Mouse (Mus musculus) cerebral cortex, adult 2 months (tissue): ENCODE data around the gene Tango6.

Source experiments
- WGBS: fragments of 180-500 bp; shearing (Covaris S2); methylation state at CpG from one replicate; pipeline ENCODE4 v1.1.7; 2018; 5-methylcytosine and 5-hydroxymethylcytosine counted together

The Tango6 gene

GRCm38 (mm10) chr8:106701360-106701759 lies 18.5 kb downstream of the Tango6 start:
- WGBS: 91% methylated on average over 3 of the region's 3 CpGs

GRCm38 (mm10) chr8:106704199-106704900 lies 21.5 kb downstream of the Tango6 start:
- 78% methylated on average over 9 of the region's 9 CpGs for whole genome bisulfite sequencing

GRCm38 (mm10) chr8:106704901-106705321 lies 22.0 kb downstream of the Tango6 start:
- 49% methylated on average over 9 of the region's 9 CpGs for WGBS

GRCm38 (mm10) chr8:106706194-106706593 lies 23.3 kb downstream of the Tango6 start:
- 92% methylated on average over 6 of the region's 6 CpGs for WGBS

- 47% methylated on average over 2 of the region's 2 CpGs for WGBS
Measured at GRCm38 (mm10) chr8:106710002-106710401, 27.1 kb downstream of the Tango6 start.

- WGBS: 87% methylated on average over 3 of the region's 3 CpGs
Measured at GRCm38 (mm10) chr8:106712487-106712886, 29.6 kb downstream of the Tango6 start.

GRCm38 (mm10) chr8:106714297-106714696 lies 31.4 kb downstream of the Tango6 start:
- WGBS: 73% methylated on average over 4 of the region's 4 CpGs

GRCm38 (mm10) chr8:106718091-106718500 lies 35.2 kb downstream of the Tango6 start:
- WGBS: 7% methylated on average over 17 of the region's 17 CpGs

GRCm38 (mm10) chr8:106720921-106721320 lies 38.1 kb downstream of the Tango6 start:
- 66% methylated on average over 8 of the region's 8 CpGs for WGBS

- WGBS: 77% methylated on average over 6 of the region's 6 CpGs
Measured at GRCm38 (mm10) chr8:106722453-106722852, 39.6 kb downstream of the Tango6 start.

- 63% methylated on average over 2 of the region's 2 CpGs for WGBS
Measured at GRCm38 (mm10) chr8:106723921-106724320, 41.1 kb downstream of the Tango6 start.

GRCm38 (mm10) chr8:106726551-106726950 lies 43.7 kb downstream of the Tango6 start:
- WGBS: 82% methylated on average over 6 of the region's 6 CpGs

GRCm38 (mm10) chr8:106727241-106727835 lies 44.5 kb downstream of the Tango6 start:
- 34% methylated on average over 16 of the region's 16 CpGs for WGBS

- WGBS: 77% methylated on average over 1 of the region's 1 CpGs
Measured at GRCm38 (mm10) chr8:106727889-106728288, 45.0 kb downstream of the Tango6 start.

GRCm38 (mm10) chr8:106732921-106733320 lies 50.1 kb downstream of the Tango6 start:
- 73% methylated on average over 5 of the region's 5 CpGs for WGBS

- 84% methylated on average over 3 of the region's 3 CpGs for WGBS
Measured at GRCm38 (mm10) chr8:106733703-106734102, 50.8 kb downstream of the Tango6 start.

GRCm38 (mm10) chr8:106736861-106737662 lies 54.2 kb downstream of the Tango6 start:
- 78% methylated on average over 13 of the region's 13 CpGs for WGBS

- 92% methylated on average over 2 of the region's 2 CpGs for WGBS
Measured at GRCm38 (mm10) chr8:106737846-106738245, 55.0 kb downstream of the Tango6 start.

- 96% methylated on average over 10 of the region's 10 CpGs for WGBS
Measured at GRCm38 (mm10) chr8:106742321-106742720, 59.5 kb downstream of the Tango6 start.

- 98% methylated on average over 1 of the region's 1 CpGs for WGBS
Measured at GRCm38 (mm10) chr8:106743361-106743760, 60.5 kb downstream of the Tango6 start.

GRCm38 (mm10) chr8:106753436-106753835 lies 70.6 kb downstream of the Tango6 start:
- WGBS: 60% methylated on average over 3 of the region's 3 CpGs

GRCm38 (mm10) chr8:106761317-106761716 lies 78.4 kb downstream of the Tango6 start:
- WGBS: 31% methylated on average over 4 of the region's 4 CpGs
